Mouse (Mus musculus): ENCODE measurements around the gene Nfib.

- TF ChIP-seq CTCF (IDR thresholded peaks at IDR 0.05 in 2 of 3, conservative IDR thresholded peaks at IDR 0.05 in 1 of 3; ENCODE audit: control insufficient read depth in 1 of 3, insufficient read depth in 1 of 3, low read depth in 2 of 3, low read length in 3 of 3, poor library complexity in 1 of 3, severe bottlenecking in 1 of 3), result no peak
- TF ChIP-seq ETS1 (IDR thresholded peaks at IDR 0.05; ENCODE audit: low read depth, low read length), result no peak
Observed at GRCm38 (mm10) chr4:82294066-82294465, 411.5 kb downstream of the Nfib start.
